23 mouse cellular contexts compared by ENCODE assay signal in genomic region chr2:146259787-146260560, GRCm38 (mm10). TPM values are rescaled to one million over a fixed set of nuclear protein-coding genes. Genes with fewer than 3 reads are reported as not detected.
DNase-seq lines count a peak whose midpoint lies in the region; ATAC-seq lines count a peak whose summit lies in the region.
"Had no signal": no experiment of that assay in that cellular context is flagged by ENCODE, and none has a peak within 500 bp of the region (broad histone marks: within the 10 kb centered on the region; RNA-seq: fewer than 3 reads in every experiment).

No protein-coding gene starts in this region.

- 34% methylated on average over 18 of the region's 18 CpGs for WGBS in hindbrain, embryonic 13.5 days
- WGBS in hindbrain, embryonic 11.5 days: 50% methylated on average over 18 of the region's 18 CpGs
- 19% methylated on average over 18 of the region's 18 CpGs for WGBS in forebrain, embryonic 13.5 days
- 30% methylated on average over 18 of the region's 18 CpGs for WGBS in hindbrain, embryonic 15.5 days
- WGBS in midbrain, embryonic 14.5 days: 15% methylated on average over 18 of the region's 18 CpGs

- peak overlapping the region; percentile 77 for H3K27ac ChIP-seq in hindbrain, embryonic 13.5 days
- H3K27ac ChIP-seq in hindbrain, embryonic 11.5 days (ENCODE audit: low read depth, low read length): no peak overlapping the region
- peak overlapping the region; percentile 86 for H3K27ac ChIP-seq in forebrain, embryonic 13.5 days
- H3K27ac ChIP-seq in hindbrain, embryonic 15.5 days (replicated peaks): peak overlapping the region; percentile 56
- H3K27ac ChIP-seq in midbrain, embryonic 14.5 days (replicated peaks; ENCODE audit: low read depth, low read length): peak overlapping the region; percentile 82
- H3K27ac ChIP-seq: embryonic facial prominence, embryonic 10.5 days; gastrocnemius, adult 2 months; heart, embryonic 13.5 days; intestine, embryonic 15.5 days had no signal

- intact Hi-C loops in gastrocnemius, postnatal 14 days (cut with DNase I; ENCODE audit: low total_unique reads): no loop called here

- H3K9ac ChIP-seq in hindbrain, embryonic 13.5 days: no peak overlapping the region
- no peak overlapping the region for H3K9ac ChIP-seq in hindbrain, embryonic 11.5 days (ENCODE audit: low read depth, low read length)
- H3K9ac ChIP-seq in forebrain, embryonic 13.5 days: no peak overlapping the region
- H3K9ac ChIP-seq in hindbrain, embryonic 15.5 days: no peak overlapping the region
- H3K9ac ChIP-seq in midbrain, embryonic 14.5 days (replicated peaks; ENCODE audit: low read length): no peak overlapping the region; the same call in 1 of the 2 replicates
- H3K9ac ChIP-seq: heart, embryonic 13.5 days; intestine, embryonic 15.5 days had no signal

- no peak overlapping the region for H3K4me2 ChIP-seq in hindbrain, embryonic 13.5 days
- no peak overlapping the region for H3K4me2 ChIP-seq in hindbrain, embryonic 11.5 days (replicated peaks; ENCODE audit: low read depth, low read length)
- H3K4me2 ChIP-seq in forebrain, embryonic 13.5 days: peak overlapping the region; percentile 31
- H3K4me2 ChIP-seq in hindbrain, embryonic 15.5 days: no peak overlapping the region
- H3K4me2 ChIP-seq in midbrain, embryonic 14.5 days (ENCODE audit: low read length): peak overlapping the region; percentile 24
- H3K4me2 ChIP-seq: intestine, embryonic 15.5 days had no signal

- ATAC-seq in hindbrain, embryonic 13.5 days (ENCODE audit: low FRiP score): no peak
- ATAC-seq in hindbrain, embryonic 11.5 days (ENCODE audit: low FRiP score): no peak
- no peak for ATAC-seq in forebrain, embryonic 13.5 days
- ATAC-seq in hindbrain, embryonic 15.5 days (ENCODE audit: low FRiP score, low read depth): no peak
- ATAC-seq in midbrain, embryonic 14.5 days (ENCODE audit: low FRiP score, low TSS enrichment): no peak

- H3K4me3 ChIP-seq in hindbrain, embryonic 13.5 days: no peak overlapping the region
- H3K4me3 ChIP-seq in hindbrain, embryonic 11.5 days (ENCODE audit: low read depth, low read length): no peak overlapping the region
- no peak overlapping the region for H3K4me3 ChIP-seq in forebrain, embryonic 13.5 days
- no peak overlapping the region for H3K4me3 ChIP-seq in hindbrain, embryonic 15.5 days
- H3K4me3 ChIP-seq in midbrain, embryonic 14.5 days (replicated peaks; ENCODE audit: low read depth, low read length): no peak overlapping the region
- H3K4me3 ChIP-seq: embryonic facial prominence, embryonic 10.5 days; gastrocnemius, adult 2 months; heart, embryonic 13.5 days; intestine, embryonic 15.5 days; megakaryocyte, embryonic 14.5 days had no signal

- 0 out of 2 replicates have a peak, but pooled peaks cover 7% of the 10 kb centered on the region for H3K27me3 ChIP-seq in hindbrain, embryonic 13.5 days
- H3K27me3 ChIP-seq in hindbrain, embryonic 11.5 days (ENCODE audit: control insufficient read depth, insufficient read depth, low read length): no peaks in the 10 kb centered on the region
- H3K27me3 ChIP-seq in forebrain, embryonic 13.5 days: no peaks in the 10 kb centered on the region
- peaks cover 5% of the 10 kb centered on the region; the same call in 1 of the 2 replicates for H3K27me3 ChIP-seq in hindbrain, embryonic 15.5 days
- no peaks in the 10 kb centered on the region for H3K27me3 ChIP-seq in midbrain, embryonic 14.5 days (ENCODE audit: control insufficient read depth, insufficient read depth, low read length)
- H3K27me3 ChIP-seq: CH12.LX; heart, embryonic 13.5 days; intestine, embryonic 15.5 days; megakaryocyte, embryonic 14.5 days had no signal

- no peak for DNase-seq in hindbrain, embryonic 11.5 days (ENCODE audit: low spot score)
- DNase-seq in midbrain, embryonic 14.5 days: peak; percentile 62
- no peak for DNase-seq in lung, adult 18-20 months
- no peak for DNase-seq in adipocyte (ENCODE audit: low spot score)
- no peak for DNase-seq in gastrocnemius, postnatal 14 days
- DNase-seq: adrenal gland, postnatal 36 days; cerebellum, adult 8-10 months; gastrocnemius, adult 2 months; lung, adult 2 months; thymus, postnatal 36 days had no signal

- no peaks in the 10 kb centered on the region for H3K36me3 ChIP-seq in hindbrain, embryonic 13.5 days
- no peaks in the 10 kb centered on the region for H3K36me3 ChIP-seq in hindbrain, embryonic 11.5 days (ENCODE audit: control insufficient read depth, insufficient read depth, low read length)
- no peaks in the 10 kb centered on the region for H3K36me3 ChIP-seq in forebrain, embryonic 13.5 days (ENCODE audit: poor library complexity, severe bottlenecking)
- no peaks in the 10 kb centered on the region for H3K36me3 ChIP-seq in hindbrain, embryonic 15.5 days
- H3K36me3 ChIP-seq in midbrain, embryonic 14.5 days (ENCODE audit: control insufficient read depth, insufficient read depth, low read length): no peaks in the 10 kb centered on the region
- H3K36me3 ChIP-seq: embryonic facial prominence, embryonic 10.5 days; heart, embryonic 13.5 days; intestine, embryonic 15.5 days had no signal

- peaks cover 59% of the 10 kb centered on the region for H3K4me1 ChIP-seq in hindbrain, embryonic 13.5 days (replicated peaks)
- no peaks in the 10 kb centered on the region for H3K4me1 ChIP-seq in hindbrain, embryonic 11.5 days (replicated peaks; ENCODE audit: control insufficient read depth, insufficient read depth, low read length)
- H3K4me1 ChIP-seq in forebrain, embryonic 13.5 days: peaks cover 82% of the 10 kb centered on the region
- H3K4me1 ChIP-seq in hindbrain, embryonic 15.5 days (replicated peaks): peaks cover 45% of the 10 kb centered on the region
- peaks cover 65% of the 10 kb centered on the region for H3K4me1 ChIP-seq in midbrain, embryonic 14.5 days (ENCODE audit: control insufficient read depth, insufficient read depth, low read length)
- H3K4me1 ChIP-seq: intestine, embryonic 15.5 days had no signal

- no peaks in the 10 kb centered on the region for H3K9me3 ChIP-seq in hindbrain, embryonic 13.5 days
- no peaks in the 10 kb centered on the region for H3K9me3 ChIP-seq in hindbrain, embryonic 11.5 days (ENCODE audit: control insufficient read depth, low read length)
- H3K9me3 ChIP-seq in forebrain, embryonic 13.5 days (replicated peaks): no peaks in the 10 kb centered on the region
- no peaks in the 10 kb centered on the region; the same call in 1 of the 2 replicates for H3K9me3 ChIP-seq in hindbrain, embryonic 15.5 days
- H3K9me3 ChIP-seq in midbrain, embryonic 14.5 days (ENCODE audit: control insufficient read depth, low read length): no peaks in the 10 kb centered on the region
- H3K9me3 ChIP-seq: embryonic facial prominence, embryonic 10.5 days; heart, embryonic 13.5 days; intestine, embryonic 15.5 days; megakaryocyte, embryonic 14.5 days had no signal

RNA-seq across cellular contexts. Expression of gene Insm1, which starts 38.3 kb away (rescaled TPM):
- polyA plus RNA-seq in hindbrain, embryonic 13.5 days (2015; fragmentation: Nextera tagmentation; extraction: Ambion mirVana): 4.0 and 4.8 TPM in 2 replicates
- polyA plus RNA-seq in hindbrain, embryonic 11.5 days (2014; fragmentation: Nextera tagmentation; extraction: Ambion mirVana): 11.9 and 12.3 TPM in 2 replicates
- 10.0 and 12.8 TPM in 2 replicates for polyA plus RNA-seq in forebrain, embryonic 13.5 days (2015; fragmentation: Nextera tagmentation; extraction: Ambion mirVana)
- 3.8 and 5.1 TPM in 2 replicates for polyA plus RNA-seq in hindbrain, embryonic 15.5 days (2015; fragmentation: Nextera tagmentation; extraction: Ambion mirVana)
- polyA plus RNA-seq in midbrain, embryonic 14.5 days (2014; fragmentation: Nextera tagmentation; extraction: Ambion mirVana): 5.8 and 7.6 TPM in 2 replicates
- total RNA-seq in gastrocnemius, postnatal 14 days (2021): not detected
- total RNA-seq: CH12.LX; common myeloid progenitor, adult 5-6 weeks; gastrocnemius, adult 2 months; heart, postnatal 25 days; liver, adult 2 months; MEL had no signal
- polyA plus RNA-seq: heart, embryonic 13.5 days; kidney, embryonic 16.5 days had no signal

Comparison
In these comparisons a context has a peak if more than half of its experiments do, and no peak if none do; other contexts are left out.
1. H3K4me2 ChIP-seq: peak in forebrain, embryonic 13.5 days (single experiment) and midbrain, embryonic 14.5 days (single experiment); none in hindbrain, embryonic 13.5 days (single experiment), hindbrain, embryonic 11.5 days (single experiment) and hindbrain, embryonic 15.5 days (single experiment).